Comparison of ENCODE assay signal across 24 mouse cellular contexts in the genomic region with DNA sequence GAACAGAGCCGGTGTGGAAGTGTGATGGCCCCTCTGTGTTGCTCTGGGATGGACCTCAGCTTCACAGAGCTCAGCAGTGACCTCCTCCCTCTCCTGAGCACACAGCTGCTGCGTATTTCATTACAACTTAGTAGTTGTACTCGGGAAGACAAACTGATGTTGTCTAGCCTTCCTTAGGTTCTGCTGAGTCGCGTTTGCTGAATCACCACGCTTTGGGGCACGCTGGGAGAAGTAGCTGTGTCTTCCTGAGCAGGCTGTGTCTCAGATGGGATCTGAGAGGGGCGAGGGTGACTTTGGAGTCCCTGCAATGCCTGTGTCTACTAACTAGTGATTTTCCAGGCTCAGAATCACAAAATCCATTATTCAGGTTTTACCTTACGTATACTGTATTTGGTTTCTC. TPM values are rescaled to one million over a fixed set of nuclear protein-coding genes. Genes with fewer than 3 reads are reported as not detected.
DNase-seq lines count a peak whose midpoint lies in the region; ATAC-seq and TF ChIP-seq lines count a peak whose summit lies in the region.
"Had no signal": no experiment of that assay in that cellular context is flagged by ENCODE, and none has a peak within 500 bp of the region (broad histone marks: within the 10 kb centered on the region; RNA-seq: fewer than 3 reads in every experiment).

No protein-coding gene starts in this region.

- no peak overlapping the region for H3K4me3 ChIP-seq in heart, embryonic 13.5 days
- H3K4me3 ChIP-seq in liver, embryonic 12.5 days = no peak overlapping the region
- no peak overlapping the region for H3K4me3 ChIP-seq in liver, postnatal 0 days (ENCODE audit: low read depth, low read length)
- H3K4me3 ChIP-seq in liver, embryonic 13.5 days (replicated peaks) = no peak overlapping the region
- H3K4me3 ChIP-seq in liver, embryonic 15.5 days (replicated peaks) = no peak overlapping the region
- no peak overlapping the region for H3K4me3 ChIP-seq in stomach, postnatal 0 days (ENCODE audit: low read depth, low read length)
- H3K4me3 ChIP-seq: forebrain, embryonic 12.5 days; gastrocnemius, adult 2 months; heart, embryonic 12.5 days; hindbrain, embryonic 10.5 days; hindbrain, embryonic 13.5 days had no signal

- no peak for ATAC-seq in heart, embryonic 13.5 days (ENCODE audit: extremely low read depth, insufficient number of reproducible peaks, low FRiP score, low TSS enrichment)
- peak; percentile 59 for ATAC-seq in liver, embryonic 12.5 days
- ATAC-seq in liver, postnatal 0 days = no peak
- peak; percentile 50 for ATAC-seq in liver, embryonic 13.5 days (ENCODE audit: low read depth)
- peak; percentile 52; the same call in 1 of the 2 replicates for ATAC-seq in liver, embryonic 15.5 days (ENCODE audit: insufficient read depth)
- no peak for ATAC-seq in stomach, postnatal 0 days (ENCODE audit: low FRiP score, low TSS enrichment)
- ATAC-seq: activated CD4-positive, CD25-positive, alpha-beta regulatory T cell, adult 4 months; CD4-positive, CD25-positive, alpha-beta regulatory T cell, adult 4 months; forebrain, embryonic 16.5 days; hindbrain, embryonic 16.5 days had no signal

- no peak overlapping the region for H3K4me2 ChIP-seq in heart, embryonic 13.5 days
- H3K4me2 ChIP-seq in liver, embryonic 12.5 days = 0 out of 2 replicates have a peak overlapping the region, but pooled peaks have one; percentile 10
- no peak overlapping the region for H3K4me2 ChIP-seq in liver, postnatal 0 days (ENCODE audit: low read depth, low read length)
- H3K4me2 ChIP-seq in liver, embryonic 13.5 days = no peak overlapping the region
- H3K4me2 ChIP-seq in liver, embryonic 15.5 days = no peak overlapping the region
- H3K4me2 ChIP-seq in stomach, postnatal 0 days (replicated peaks; ENCODE audit: low read depth) = no peak overlapping the region
- H3K4me2 ChIP-seq: forebrain, embryonic 12.5 days; heart, embryonic 12.5 days; hindbrain, embryonic 13.5 days had no signal

- intact Hi-C loops in heart, postnatal 25 days (cut with DNase I) = no loop called here

- H3K36me3 ChIP-seq in heart, embryonic 13.5 days = peaks cover 41% of the 10 kb centered on the region
- H3K36me3 ChIP-seq in liver, embryonic 12.5 days = peaks cover 39% of the 10 kb centered on the region
- peaks cover 24% of the 10 kb centered on the region for H3K36me3 ChIP-seq in liver, postnatal 0 days (replicated peaks; ENCODE audit: insufficient read depth, low read length)
- peaks cover 21% of the 10 kb centered on the region for H3K36me3 ChIP-seq in liver, embryonic 13.5 days
- H3K36me3 ChIP-seq in liver, embryonic 15.5 days (replicated peaks) = peaks cover 17% of the 10 kb centered on the region
- peaks cover 2% of the 10 kb centered on the region for H3K36me3 ChIP-seq in stomach, postnatal 0 days (ENCODE audit: control insufficient read depth, insufficient read depth, low read length)

- H3K9ac ChIP-seq in heart, embryonic 13.5 days = 0 out of 2 replicates have a peak overlapping the region, but pooled peaks have one; percentile 19
- H3K9ac ChIP-seq in liver, embryonic 12.5 days = no peak overlapping the region
- H3K9ac ChIP-seq in liver, postnatal 0 days (replicated peaks) = no peak overlapping the region
- peak overlapping the region; percentile 33 for H3K9ac ChIP-seq in liver, embryonic 13.5 days
- H3K9ac ChIP-seq in liver, embryonic 15.5 days = no peak overlapping the region
- no peak overlapping the region for H3K9ac ChIP-seq in stomach, postnatal 0 days (ENCODE audit: low read length)
- H3K9ac ChIP-seq: forebrain, embryonic 12.5 days; heart, embryonic 12.5 days; hindbrain, embryonic 13.5 days had no signal

- peaks cover 9% of the 10 kb centered on the region for H3K27me3 ChIP-seq in heart, embryonic 13.5 days (replicated peaks)
- peaks cover 9% of the 10 kb centered on the region for H3K27me3 ChIP-seq in liver, embryonic 12.5 days (replicated peaks)
- no peaks in the 10 kb centered on the region for H3K27me3 ChIP-seq in liver, postnatal 0 days (ENCODE audit: insufficient read depth, low read length)
- peaks cover 6% of the 10 kb centered on the region for H3K27me3 ChIP-seq in liver, embryonic 13.5 days
- H3K27me3 ChIP-seq in liver, embryonic 15.5 days = peaks cover 9% of the 10 kb centered on the region
- H3K27me3 ChIP-seq in stomach, postnatal 0 days (ENCODE audit: control insufficient read depth, insufficient read depth, low read length) = no peaks in the 10 kb centered on the region

- no peaks in the 10 kb centered on the region for H3K9me3 ChIP-seq in heart, embryonic 13.5 days
- H3K9me3 ChIP-seq in liver, embryonic 12.5 days (replicated peaks) = no peaks in the 10 kb centered on the region
- no peaks in the 10 kb centered on the region for H3K9me3 ChIP-seq in liver, postnatal 0 days (ENCODE audit: low read length)
- no peaks in the 10 kb centered on the region for H3K9me3 ChIP-seq in liver, embryonic 13.5 days (replicated peaks)
- H3K9me3 ChIP-seq in liver, embryonic 15.5 days (replicated peaks) = no peaks in the 10 kb centered on the region
- H3K9me3 ChIP-seq in stomach, postnatal 0 days (ENCODE audit: control insufficient read depth, low read length) = no peaks in the 10 kb centered on the region
- H3K9me3 ChIP-seq: forebrain, embryonic 12.5 days; heart, embryonic 12.5 days; hindbrain, embryonic 10.5 days; hindbrain, embryonic 13.5 days had no signal

- DNase-seq in heart, postnatal 25 days (ENCODE audit: low spot score) = no peak
- DNase-seq in liver, postnatal 0 days = no peak
- peak; percentile 28 for DNase-seq in liver, embryonic 13.5 days
- no peak for DNase-seq in stomach, postnatal 0 days (ENCODE audit: low spot score)
- no peak for DNase-seq in cerebellum, adult 8-10 months
- DNase-seq: adrenal gland, adult 8-10 months; adrenal gland, postnatal 25 days; cerebellum, adult 11-12 months; cerebellum, adult 9-10 months; cerebellum, postnatal 14 days; gastrocnemius, adult 2 months; gastrocnemius, postnatal 14 days; heart, postnatal 36 days had no signal

- TF ChIP-seq EP300 in liver, postnatal 0 days (IDR thresholded peaks at IDR 0.05; ENCODE audit: low read depth) = no peak
- TF ChIP-seq EP300 in stomach, postnatal 0 days (optimal IDR thresholded peaks at IDR 0.05) = no peak

- 67% methylated on average over 9 of the region's 9 CpGs for WGBS in heart, embryonic 13.5 days
- WGBS in liver, embryonic 12.5 days (ENCODE audit: insufficient replicate concordance) = 59% methylated on average over 9 of the region's 9 CpGs
- WGBS in liver, postnatal 0 days (ENCODE audit: insufficient replicate concordance) = 71% methylated on average over 9 of the region's 9 CpGs
- 62% methylated on average over 9 of the region's 9 CpGs for WGBS in liver, embryonic 13.5 days (ENCODE audit: insufficient replicate concordance)
- WGBS in liver, embryonic 15.5 days (ENCODE audit: insufficient replicate concordance) = 56% methylated on average over 9 of the region's 9 CpGs
- WGBS in stomach, postnatal 0 days = 75% methylated on average over 9 of the region's 9 CpGs

- H3K4me1 ChIP-seq in heart, embryonic 13.5 days = peaks cover 12% of the 10 kb centered on the region
- peaks cover 32% of the 10 kb centered on the region for H3K4me1 ChIP-seq in liver, embryonic 12.5 days
- peaks cover 4% of the 10 kb centered on the region for H3K4me1 ChIP-seq in liver, postnatal 0 days (ENCODE audit: insufficient read depth)
- peaks cover 44% of the 10 kb centered on the region for H3K4me1 ChIP-seq in liver, embryonic 13.5 days (replicated peaks)
- peaks cover 26% of the 10 kb centered on the region for H3K4me1 ChIP-seq in liver, embryonic 15.5 days (replicated peaks)
- H3K4me1 ChIP-seq in stomach, postnatal 0 days (replicated peaks; ENCODE audit: control insufficient read depth, insufficient read depth) = peaks cover 3% of the 10 kb centered on the region; the same call in 1 of the 2 replicates

- no peak for TF ChIP-seq CTCF in liver, postnatal 0 days (IDR thresholded peaks at IDR 0.05; ENCODE audit: low read depth)
- no peak for TF ChIP-seq CTCF in stomach, postnatal 0 days (IDR thresholded peaks at IDR 0.05; ENCODE audit: low read depth)

- H3K27ac ChIP-seq in heart, embryonic 13.5 days (replicated peaks) = no peak overlapping the region
- peak overlapping the region; percentile 52 for H3K27ac ChIP-seq in liver, embryonic 12.5 days
- no peak overlapping the region for H3K27ac ChIP-seq in liver, postnatal 0 days (ENCODE audit: low read depth)
- H3K27ac ChIP-seq in liver, embryonic 13.5 days = peak overlapping the region; percentile 63
- peak overlapping the region; percentile 19 for H3K27ac ChIP-seq in liver, embryonic 15.5 days (replicated peaks)
- H3K27ac ChIP-seq in stomach, postnatal 0 days (replicated peaks) = no peak overlapping the region
- H3K27ac ChIP-seq: forebrain, embryonic 12.5 days; gastrocnemius, adult 2 months; hindbrain, embryonic 10.5 days; hindbrain, embryonic 13.5 days had no signal

RNA-seq across cellular contexts. Expression of gene Acsf3, which starts 4.0 kb away (rescaled TPM):
- polyA plus RNA-seq in heart, embryonic 13.5 days (2015; fragmentation: Nextera tagmentation; extraction: Ambion mirVana) = 14.3 and 15.4 TPM in 2 replicates
- 10 to 100 TPM; 29.4 to 31.7 TPM for total RNA-seq in heart, postnatal 25 days (2021)
- 10.8 and 11.3 TPM in 2 replicates for polyA plus RNA-seq in liver, embryonic 12.5 days (2016; fragmentation: Nextera tagmentation; extraction: Ambion mirVana)
- 9.6 and 10.7 TPM in 2 replicates for polyA plus RNA-seq in liver, postnatal 0 days (2015; fragmentation: Nextera tagmentation; extraction: Ambion mirVana)
- 7.9 and 8.5 TPM in 2 replicates for polyA plus RNA-seq in liver, embryonic 13.5 days (2015; fragmentation: Nextera tagmentation; extraction: Ambion mirVana)
- 8.3 and 9.9 TPM in 2 replicates for polyA plus RNA-seq in liver, embryonic 15.5 days (2015; fragmentation: Nextera tagmentation; extraction: Ambion mirVana)
- 14.7 and 15.4 TPM in 2 replicates for polyA plus RNA-seq in stomach, postnatal 0 days (2015; fragmentation: Nextera tagmentation; extraction: Ambion mirVana)

Comparison
In these comparisons a context has a peak if more than half of its experiments do, and no peak if none do; other contexts are left out.
1. ATAC-seq: peak in liver, embryonic 12.5 days (single experiment), liver, embryonic 13.5 days (single experiment) and liver, embryonic 15.5 days (single experiment); none in heart, embryonic 13.5 days (single experiment), liver, postnatal 0 days (single experiment) and stomach, postnatal 0 days (single experiment).
2. H3K27ac ChIP-seq: peak in liver, embryonic 12.5 days (single experiment), liver, embryonic 13.5 days (single experiment) and liver, embryonic 15.5 days (single experiment); none in heart, embryonic 13.5 days (single experiment), liver, postnatal 0 days (single experiment) and stomach, postnatal 0 days (single experiment).
3. H3K9ac ChIP-seq: peak in heart, embryonic 13.5 days (single experiment) and liver, embryonic 13.5 days (single experiment); none in liver, embryonic 12.5 days (single experiment), liver, postnatal 0 days (single experiment), liver, embryonic 15.5 days (single experiment) and stomach, postnatal 0 days (single experiment).